Mouse (Mus musculus) midbrain, embryonic 15.5 days (tissue): ENCODE data around the gene Atp6v0d1. TPM values are rescaled to one million over a fixed set of nuclear protein-coding genes. Genes with fewer than 3 reads are reported as not detected.
"Not testable (repeated sequence)": the region's sequence is repeated elsewhere in the genome, so short reads cannot be mapped to it uniquely, and the experiment has no call there.

Experiments used
- ATAC-seq: fragments of 200-750 bp; cut with Nextera tagmentation; replicated peaks from 2 replicates; pipeline ENCODE4 v1.8.0; 2017; ENCODE audit warnings: moderate TSS enrichment
- H3K27ac ChIP-seq: fragments of 300-500 bp; sonication (generic); 2 replicates; pipeline ENCODE4 v1.5.1; 2015; ENCODE audit warnings: mild to moderate bottlenecking, inconsistent platforms
- H3K27me3 ChIP-seq: fragments of 300-500 bp; sonication (generic); replicated peaks from 2 replicates; pipeline ENCODE4 v1.6.1; 2015; ENCODE audit warnings: inconsistent platforms
- H3K36me3 ChIP-seq: fragments of 300-500 bp; sonication (generic); replicated peaks from 2 replicates; pipeline ENCODE4 v1.6.1; 2015; ENCODE audit warnings: inconsistent platforms
- H3K4me1 ChIP-seq: fragments of 300-500 bp; sonication (generic); 2 replicates; pipeline ENCODE4 v1.6.1; 2015; ENCODE audit warnings: inconsistent platforms
- H3K4me2 ChIP-seq: fragments of 300-500 bp; sonication (generic); 2 replicates; pipeline ENCODE4 v1.6.1; 2015; ENCODE audit warnings: inconsistent platforms, mild to moderate bottlenecking, moderate library complexity
- H3K4me3 ChIP-seq: fragments of 300-500 bp; sonication (generic); 2 replicates; pipeline ENCODE4 v1.5.1; 2015; ENCODE audit warnings: mild to moderate bottlenecking, inconsistent platforms
- H3K9ac ChIP-seq: fragments of 300-500 bp; sonication (generic); 2 replicates; pipeline ENCODE4 v1.6.1; 2015; ENCODE audit warnings: mild to moderate bottlenecking, inconsistent platforms
- H3K9me3 ChIP-seq: fragments of 300-500 bp; sonication (generic); 2 replicates; pipeline ENCODE4 v1.6.1; 2016; ENCODE audit warnings: inconsistent platforms
- WGBS: fragments of 180-500 bp; shearing (Covaris S2); methylation state at CpG from one replicate; pipeline ENCODE4 v1.1.7; 2015; ENCODE audit warnings: mixed read lengths; 5-methylcytosine and 5-hydroxymethylcytosine counted together
- polyA plus RNA-seq: library from polyadenylated mRNA; unstranded; fragments of >200 nt; fragmentation: Nextera tagmentation; extraction: Ambion mirVana; gene quantifications from 2 replicates; pipeline ENCODE4 v1.2.1, GENCODE M21; 2015

Atp6v0d1 gene
- polyA plus RNA-seq, 1 experiment from 2014 or later, result 234 TPM

DNA sequence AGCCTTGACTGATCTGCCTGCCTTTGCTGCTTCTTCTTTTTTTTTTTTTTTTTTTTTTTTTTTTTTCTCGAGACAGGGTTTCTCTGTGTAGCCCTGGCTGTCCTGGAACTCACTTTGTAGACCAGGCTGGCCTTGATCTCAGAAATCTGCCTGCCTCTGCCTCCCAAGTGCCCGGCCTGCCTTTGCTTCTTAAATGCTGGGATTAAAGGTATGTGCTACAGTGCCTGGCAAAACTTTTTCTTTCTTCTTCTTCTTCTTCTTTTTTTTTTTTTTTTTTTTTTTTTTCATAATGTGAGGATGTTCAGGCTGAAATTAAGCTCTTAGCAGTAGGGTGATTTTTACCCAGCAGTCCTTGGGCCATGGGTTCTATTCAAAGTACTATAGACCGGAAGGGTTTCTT lies 36.7 kb upstream of the Atp6v0d1 start:
- H3K27me3 ChIP-seq, H3K4me2 ChIP-seq, ATAC-seq, H3K36me3 ChIP-seq, H3K4me3 ChIP-seq, H3K27ac ChIP-seq, H3K9ac ChIP-seq, H3K9me3 ChIP-seq: not testable (repeated sequence)
- 66% methylated on average over 3 of the region's 3 CpGs for WGBS
- H3K4me1 ChIP-seq, result peaks cover 24% of the 10 kb centered on the region

DNA sequence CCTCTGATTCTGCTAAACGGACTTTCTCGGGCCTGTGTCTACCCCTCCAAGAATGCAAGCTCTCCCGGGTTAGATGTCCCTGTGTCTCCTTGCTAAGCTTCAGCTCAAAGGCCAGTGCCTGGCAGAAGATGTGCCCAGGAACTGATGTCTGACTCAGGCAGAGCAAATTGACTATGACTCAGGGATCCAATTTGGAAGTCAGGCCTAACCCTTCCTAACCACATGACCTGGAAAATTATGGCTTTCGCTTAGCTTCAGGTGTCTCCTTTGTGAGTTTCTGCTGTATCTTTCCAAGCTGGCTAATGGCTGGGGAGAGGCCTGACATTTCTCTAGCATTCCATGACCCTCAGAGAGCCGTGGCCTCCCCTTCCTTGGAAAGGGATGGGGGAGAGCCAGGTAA lies 35.5 kb upstream of the Atp6v0d1 start:
- Histone ChIP-seq H3K9ac (no peak overlapping the region), H3K4me2 (no peak overlapping the region), H3K27me3 (no peaks in the 10 kb centered on the region), H3K36me3 (no peaks in the 10 kb centered on the region), H3K27ac (no peak overlapping the region), H3K4me3 (no peak overlapping the region), H3K9me3 (no peaks in the 10 kb centered on the region), H3K4me1 (peaks cover 12% of the 10 kb centered on the region)
- 77% methylated on average over 5 of the region's 5 CpGs for WGBS
- no peak for ATAC-seq

DNA sequence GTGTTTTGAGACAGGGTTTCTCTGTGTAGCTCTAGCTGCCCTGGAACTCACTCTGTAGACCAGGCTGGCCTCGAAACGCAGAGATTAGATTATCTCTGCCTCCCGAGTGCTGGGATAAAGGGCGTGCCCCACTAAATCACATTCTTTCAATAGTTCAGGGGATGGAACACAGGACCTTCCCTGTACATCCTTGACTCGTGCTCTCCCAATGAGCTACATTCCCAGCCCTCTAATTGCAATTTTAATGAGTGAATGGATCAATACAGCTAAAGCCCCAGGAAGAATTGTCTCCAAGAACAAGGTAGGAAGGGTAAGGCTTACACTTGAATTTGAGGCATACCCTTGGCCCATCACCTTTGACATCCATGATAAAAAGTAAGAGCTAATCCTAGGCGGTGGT lies 32.9 kb upstream of the Atp6v0d1 start:
- Histone ChIP-seq H3K27ac (no peak overlapping the region), H3K9ac (no peak overlapping the region), H3K4me1 (peaks cover 1% of the 10 kb centered on the region; the same call in 1 of the 2 replicates), H3K4me3 (no peak overlapping the region), H3K27me3 (no peaks in the 10 kb centered on the region), H3K4me2 (no peak overlapping the region), H3K36me3 (no peaks in the 10 kb centered on the region), H3K9me3 (no peaks in the 10 kb centered on the region)
- no peak for ATAC-seq
- WGBS, result 88% methylated on average over 6 of the region's 6 CpGs

DNA sequence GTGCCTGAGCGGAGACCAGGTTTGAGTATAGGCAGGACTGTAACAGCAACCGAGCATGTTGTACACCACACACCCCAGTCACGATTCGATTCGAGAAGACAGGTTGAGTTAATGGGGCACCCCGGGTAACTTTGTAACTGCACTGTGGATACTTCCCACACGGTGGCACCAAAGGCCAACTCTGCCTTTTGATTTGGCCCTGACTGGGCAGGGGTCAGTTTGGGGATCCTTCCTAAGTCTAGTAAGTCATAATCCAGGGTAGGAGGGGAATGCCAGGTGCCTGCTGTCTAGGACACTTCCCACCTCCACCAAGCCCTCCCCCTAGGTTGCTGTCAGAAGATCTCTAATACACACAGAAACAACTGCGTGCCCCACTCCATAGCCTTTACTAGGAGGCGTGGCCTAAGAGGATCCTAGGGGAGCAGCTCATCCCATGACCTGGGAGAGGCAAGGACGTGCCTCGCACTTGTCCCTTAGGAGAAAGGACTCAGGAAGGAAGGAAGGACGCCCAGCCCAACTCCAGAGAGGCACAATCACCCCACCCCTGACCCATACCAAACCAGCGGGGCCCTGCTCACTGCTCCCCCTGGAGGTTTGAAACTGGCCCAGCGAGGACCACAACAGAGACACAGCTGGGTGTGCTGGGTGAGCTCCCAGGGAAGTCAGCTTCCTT lies 30.7 kb upstream of the Atp6v0d1 start:
- peaks cover 4% of the 10 kb centered on the region; the same call in 1 of the 2 replicates for H3K4me1 ChIP-seq
- ATAC-seq, result no peak
- no peak overlapping the region for H3K4me2 ChIP-seq
- H3K36me3 ChIP-seq, result no peaks in the 10 kb centered on the region
- H3K27me3 ChIP-seq, result no peaks in the 10 kb centered on the region
- H3K4me3 ChIP-seq, result no peak overlapping the region
- H3K9me3 ChIP-seq, result no peaks in the 10 kb centered on the region
- no peak overlapping the region for H3K27ac ChIP-seq
- H3K9ac ChIP-seq, result no peak overlapping the region
- WGBS, result 4% methylated on average over 14 of the region's 14 CpGs

DNA sequence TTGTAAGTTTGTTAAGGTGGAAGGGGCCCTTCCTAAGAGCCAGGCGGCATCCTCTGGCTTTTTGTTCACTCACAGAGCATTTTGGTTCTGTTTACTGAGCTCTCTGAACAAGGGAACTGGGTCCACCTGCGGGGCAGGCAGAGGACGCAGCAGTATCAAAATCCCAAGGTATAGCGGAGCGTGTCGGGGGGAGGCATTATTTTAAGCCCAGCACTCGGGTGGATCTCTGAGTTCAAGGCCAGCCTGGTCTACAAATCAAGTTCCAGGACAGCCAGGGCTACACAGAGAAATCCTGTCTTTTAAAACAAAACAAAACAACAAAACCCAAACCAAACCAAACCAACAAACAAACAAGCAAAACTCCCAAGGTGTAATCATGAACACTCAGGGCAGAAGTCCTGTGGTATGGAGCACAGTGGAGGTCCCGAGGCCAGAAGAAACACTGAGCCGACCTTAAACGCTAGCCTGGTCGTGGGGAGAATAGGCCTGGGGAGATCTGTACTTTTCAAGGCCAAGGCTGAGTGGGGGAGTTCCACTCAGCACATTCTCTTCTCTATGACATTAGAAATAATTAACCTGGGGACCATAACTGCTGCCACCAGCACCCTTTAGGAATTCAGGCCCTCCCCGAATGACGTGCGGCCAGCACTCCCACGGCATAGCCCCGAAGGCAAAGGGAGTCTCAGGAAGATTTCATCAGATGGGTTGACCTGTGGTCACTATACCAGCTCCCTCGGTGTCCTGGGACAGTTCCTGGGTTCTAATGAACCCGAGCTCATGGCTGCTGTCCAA lies 28.8 kb upstream of the Atp6v0d1 start:
- ATAC-seq, result no peak
- H3K4me2 ChIP-seq, result no peak overlapping the region

DNA sequence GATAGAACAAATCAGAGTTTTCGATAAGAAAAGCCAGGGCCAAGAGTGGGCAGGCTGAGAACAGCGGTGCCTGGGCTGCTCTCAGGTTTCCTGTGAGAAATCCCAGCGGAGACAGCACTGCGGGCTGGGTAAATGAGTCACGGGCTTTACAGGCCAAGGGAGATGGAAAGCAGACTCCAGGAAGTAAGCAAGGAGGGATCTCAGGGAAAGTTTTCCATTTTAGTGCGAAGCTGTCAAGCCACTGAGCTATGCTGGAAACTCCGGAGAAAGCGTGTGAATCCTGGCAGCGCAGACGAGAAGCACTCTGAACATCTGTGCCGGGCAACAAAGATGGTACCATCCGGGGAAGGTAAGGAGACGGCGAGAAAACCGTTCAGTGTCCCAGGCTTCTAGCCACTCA lies 28.0 kb upstream of the Atp6v0d1 start:
- ATAC-seq, result no peak

More for the DNA sequence above, 28.8 kb upstream of the Atp6v0d1 start:
- peaks cover 4% of the 10 kb centered on the region; the same call in 1 of the 2 replicates for H3K4me1 ChIP-seq
- H3K9me3 ChIP-seq, result no peaks in the 10 kb centered on the region
- no peak overlapping the region for H3K4me3 ChIP-seq
- no peaks in the 10 kb centered on the region for H3K27me3 ChIP-seq
- no peak overlapping the region for H3K9ac ChIP-seq
- no peaks in the 10 kb centered on the region for H3K36me3 ChIP-seq
- WGBS, result 82% methylated on average over 18 of the region's 18 CpGs
- no peak overlapping the region for H3K27ac ChIP-seq

DNA sequence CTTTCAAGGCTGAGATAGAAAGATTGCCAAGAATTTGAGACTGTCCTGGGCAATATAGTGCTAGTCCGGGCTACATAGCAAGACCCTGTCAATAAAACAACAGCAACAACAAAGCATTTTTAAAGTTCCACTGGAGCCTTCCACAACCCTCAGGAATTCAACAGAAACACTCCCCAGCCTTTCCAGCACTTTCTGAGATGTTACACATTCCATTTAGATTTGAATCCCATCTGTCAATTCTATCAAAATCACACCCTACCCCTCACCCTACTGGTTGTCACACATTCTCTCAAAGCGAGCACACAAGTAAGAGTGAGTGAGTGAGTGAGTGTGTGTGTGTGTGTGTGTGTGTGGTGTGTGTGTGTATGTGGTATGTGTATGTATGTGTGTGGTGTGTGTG lies 26.6 kb upstream of the Atp6v0d1 start:
- 89% methylated on average over 2 of the region's 2 CpGs for WGBS
- no peaks in the 10 kb centered on the region for H3K9me3 ChIP-seq
- H3K4me2 ChIP-seq, result no peak overlapping the region
- H3K27me3 ChIP-seq, result no peaks in the 10 kb centered on the region
- H3K9ac ChIP-seq, result no peak overlapping the region
- H3K27ac ChIP-seq, result no peak overlapping the region
- H3K4me3 ChIP-seq, result no peak overlapping the region
- H3K36me3 ChIP-seq, result no peaks in the 10 kb centered on the region
- ATAC-seq, result no peak
- H3K4me1 ChIP-seq, result peaks cover 4% of the 10 kb centered on the region; the same call in 1 of the 2 replicates

More for the DNA sequence above, 28.0 kb upstream of the Atp6v0d1 start:
- H3K9ac ChIP-seq, result no peak overlapping the region
- H3K9me3 ChIP-seq, result no peaks in the 10 kb centered on the region
- H3K4me2 ChIP-seq, result peak overlapping the region; percentile 9; the same call in 1 of the 2 replicates
- no peaks in the 10 kb centered on the region for H3K36me3 ChIP-seq
- WGBS, result 32% methylated on average over 15 of the region's 15 CpGs
- H3K4me3 ChIP-seq, result no peak overlapping the region
- H3K27me3 ChIP-seq, result no peaks in the 10 kb centered on the region
- H3K27ac ChIP-seq, result no peak overlapping the region
- H3K4me1 ChIP-seq, result peaks cover 4% of the 10 kb centered on the region; the same call in 1 of the 2 replicates

DNA sequence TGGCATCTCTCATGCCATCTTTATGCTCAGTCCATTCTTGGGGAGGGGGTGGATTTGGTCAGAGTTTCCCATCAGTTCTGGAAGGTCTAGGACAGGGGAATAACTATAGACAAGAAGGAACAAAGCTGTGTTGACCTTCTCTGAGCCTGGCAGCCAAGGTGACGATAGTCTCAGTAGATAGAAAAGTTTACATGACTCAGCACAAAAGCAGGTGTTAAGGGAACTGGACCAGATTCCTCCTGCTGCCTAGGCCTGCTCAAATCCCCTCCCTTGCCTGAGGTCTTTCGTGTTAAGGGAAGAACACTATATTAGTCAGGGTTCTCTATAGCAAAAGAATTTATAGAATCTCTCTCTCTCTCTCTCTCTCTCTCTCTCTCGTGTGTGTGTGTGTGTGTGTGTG lies 13.9 kb upstream of the Atp6v0d1 start:
- H3K4me2 ChIP-seq, result no peak overlapping the region
- no peaks in the 10 kb centered on the region for H3K4me1 ChIP-seq
- no peaks in the 10 kb centered on the region for H3K9me3 ChIP-seq
- WGBS, result 80% methylated on average over 3 of the region's 3 CpGs
- ATAC-seq, result no peak
- no peaks in the 10 kb centered on the region for H3K27me3 ChIP-seq
- H3K27ac ChIP-seq, result no peak overlapping the region
- no peak overlapping the region for H3K9ac ChIP-seq
- no peaks in the 10 kb centered on the region for H3K36me3 ChIP-seq
- H3K4me3 ChIP-seq, result no peak overlapping the region

DNA sequence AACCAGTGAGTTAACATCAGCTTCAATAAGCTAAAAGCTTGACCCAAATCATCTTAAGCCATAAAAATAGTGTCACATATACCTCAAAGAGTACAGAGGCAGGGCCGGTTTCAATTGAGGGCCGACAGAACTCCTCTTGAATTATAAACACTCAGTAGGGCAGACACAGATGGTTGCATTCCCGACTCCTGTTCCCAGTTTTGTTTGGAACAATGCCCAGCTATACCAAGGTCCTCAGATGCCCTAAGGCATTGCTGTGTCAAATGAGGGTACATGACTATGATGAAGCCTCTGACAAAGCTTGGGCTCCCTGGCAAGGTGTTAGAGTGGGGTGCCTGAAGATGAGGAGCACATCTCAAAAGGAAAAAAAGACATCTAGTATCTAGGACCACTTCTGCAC lies 9.7 kb upstream of the Atp6v0d1 start:
- ATAC-seq, result no peak
- Histone ChIP-seq H3K4me1 (no peaks in the 10 kb centered on the region), H3K4me3 (no peak overlapping the region), H3K9me3 (no peaks in the 10 kb centered on the region), H3K9ac (no peak overlapping the region), H3K27me3 (no peaks in the 10 kb centered on the region), H3K4me2 (no peak overlapping the region), H3K36me3 (no peaks in the 10 kb centered on the region), H3K27ac (no peak overlapping the region)
- 76% methylated on average over 3 of the region's 3 CpGs for WGBS

DNA sequence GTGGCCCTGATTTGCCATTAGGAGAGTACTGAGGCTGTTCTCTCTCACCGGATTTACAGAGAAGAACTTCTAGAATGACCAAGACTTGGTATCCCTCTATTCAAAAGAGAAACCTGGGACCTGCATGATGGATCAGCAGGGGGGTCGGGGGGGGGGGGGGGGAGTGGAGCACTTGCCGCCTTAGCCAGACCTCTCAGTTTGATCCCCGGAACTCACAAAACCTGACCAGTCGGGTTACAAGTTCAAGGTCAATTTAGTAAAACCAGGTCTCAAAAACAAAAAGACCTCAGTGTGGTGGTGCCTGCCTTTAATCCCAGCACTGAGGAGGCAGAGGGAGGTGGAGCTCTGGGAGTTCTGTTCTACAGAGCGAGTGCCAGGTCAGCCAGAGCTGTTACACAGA lies 8.9 kb upstream of the Atp6v0d1 start:
- Histone ChIP-seq H3K36me3 (no peaks in the 10 kb centered on the region), H3K9me3 (no peaks in the 10 kb centered on the region), H3K4me2 (no peak overlapping the region), H3K27me3 (no peaks in the 10 kb centered on the region), H3K4me1 (no peaks in the 10 kb centered on the region), H3K9ac (no peak overlapping the region), H3K4me3 (no peak overlapping the region), H3K27ac (no peak overlapping the region)
- no peak for ATAC-seq
- 44% methylated on average over 6 of the region's 6 CpGs for WGBS

DNA sequence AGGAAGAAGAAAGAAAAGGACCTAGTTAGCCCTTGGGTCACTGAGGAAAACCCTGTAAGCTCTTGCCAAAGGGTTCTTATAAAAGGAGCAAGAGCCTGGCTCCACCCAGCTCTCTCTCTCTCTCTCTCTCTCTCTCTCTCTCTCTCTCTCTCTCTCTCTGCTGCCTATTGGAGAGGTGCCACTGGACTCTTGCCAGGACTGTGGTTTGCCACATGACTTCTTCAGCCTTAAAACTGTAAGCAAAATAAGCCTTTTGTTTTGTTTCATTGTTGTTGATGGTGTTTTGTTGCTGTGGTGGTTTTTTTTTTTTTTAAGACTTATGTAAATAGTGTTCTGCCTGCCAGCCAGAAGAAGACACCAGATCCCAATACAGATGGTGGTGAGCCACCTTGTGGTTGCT lies 7.6 kb upstream of the Atp6v0d1 start:
- Histone ChIP-seq H3K9ac (no peak overlapping the region), H3K27me3 (no peaks in the 10 kb centered on the region), H3K4me2 (no peak overlapping the region), H3K27ac (no peak overlapping the region), H3K9me3 (no peaks in the 10 kb centered on the region), H3K36me3 (no peaks in the 10 kb centered on the region), H3K4me1 (no peaks in the 10 kb centered on the region), H3K4me3 (no peak overlapping the region)
- no peak for ATAC-seq

DNA sequence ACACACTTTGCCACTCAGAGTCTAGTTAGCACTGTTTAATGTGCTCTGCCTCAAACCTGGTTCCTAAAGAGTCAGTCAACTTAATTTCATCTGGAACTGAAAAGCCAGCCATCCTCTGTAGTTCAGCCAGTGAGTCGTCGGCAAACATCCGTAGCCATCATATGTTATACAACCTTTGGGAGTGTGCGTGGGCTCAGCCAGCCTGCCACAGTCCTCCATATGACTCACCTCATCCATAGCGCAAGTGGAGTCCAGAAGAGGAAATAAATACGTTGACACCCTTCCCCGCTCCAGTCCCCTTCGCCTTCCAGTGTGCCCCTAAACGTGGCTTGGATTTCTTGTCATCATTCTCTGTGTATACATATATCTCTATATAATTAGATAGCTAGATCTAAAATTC lies 6.0 kb upstream of the Atp6v0d1 start:
- H3K27me3 ChIP-seq, result no peaks in the 10 kb centered on the region
- H3K9ac ChIP-seq, result no peak overlapping the region
- ATAC-seq, result no peak
- peaks cover 6% of the 10 kb centered on the region for H3K4me1 ChIP-seq
- WGBS, result 92% methylated on average over 9 of the region's 9 CpGs
- H3K36me3 ChIP-seq, result no peaks in the 10 kb centered on the region
- H3K4me2 ChIP-seq, result no peak overlapping the region
- no peak overlapping the region for H3K4me3 ChIP-seq
- H3K27ac ChIP-seq, result no peak overlapping the region
- no peaks in the 10 kb centered on the region for H3K9me3 ChIP-seq
